ENCODE assay signal across 25 mouse cellular contexts in genomic region chr12:30885891-30886290, GRCm38 (mm10). TPM values are rescaled to one million over a fixed set of nuclear protein-coding genes. Genes with fewer than 3 reads are reported as not detected.
DNase-seq lines count a peak whose midpoint lies in the region; ATAC-seq and TF ChIP-seq lines count a peak whose summit lies in the region.
"Had no signal": no experiment of that assay in that cellular context is flagged by ENCODE, and none has a peak within 500 bp of the region (broad histone marks: within the 10 kb centered on the region; RNA-seq: fewer than 3 reads in every experiment).

No protein-coding gene starts in this region.

- H3K36me3 ChIP-seq in heart, embryonic 11.5 days (ENCODE audit: control insufficient read depth, insufficient read depth, low read length): no peaks in the 10 kb centered on the region
- H3K36me3 ChIP-seq: forebrain, embryonic 10.5 days; heart, embryonic 15.5 days; hindbrain, embryonic 13.5 days; limb, embryonic 12.5 days; liver, embryonic 12.5 days; neural tube, embryonic 15.5 days had no signal

- no peak overlapping the region for H3K9ac ChIP-seq in heart, embryonic 11.5 days (ENCODE audit: low read depth, low read length)
- H3K9ac ChIP-seq: forebrain, postnatal 0 days; heart, embryonic 15.5 days; hindbrain, embryonic 13.5 days; limb, embryonic 12.5 days; liver, embryonic 12.5 days; neural tube, embryonic 15.5 days had no signal

- H3K4me3 ChIP-seq in heart, embryonic 11.5 days (ENCODE audit: low read depth, low read length): no peak overlapping the region
- peak overlapping the region; percentile 30 for H3K4me3 ChIP-seq in gastrocnemius, adult 2 months
- H3K4me3 ChIP-seq: heart, embryonic 15.5 days; liver, embryonic 12.5 days; megakaryocyte, embryonic 14.5 days had no signal

- no peaks in the 10 kb centered on the region for H3K9me3 ChIP-seq in heart, embryonic 11.5 days (replicated peaks; ENCODE audit: control insufficient read depth, low read length)
- H3K9me3 ChIP-seq: forebrain, embryonic 10.5 days; heart, embryonic 15.5 days; hindbrain, embryonic 13.5 days; limb, embryonic 12.5 days; liver, embryonic 12.5 days; neural tube, embryonic 15.5 days had no signal

- ATAC-seq in heart, embryonic 11.5 days (replicated peaks; ENCODE audit: insufficient number of reproducible peaks, low FRiP score, low TSS enrichment): no peak
- ATAC-seq: activated CD4-positive, CD25-positive, alpha-beta regulatory T cell, adult 4 months; CD4-positive, CD25-positive, alpha-beta regulatory T cell, adult 4 months; forebrain, postnatal 0 days; liver, embryonic 12.5 days; midbrain, embryonic 16.5 days had no signal

- no peak overlapping the region for H3K27ac ChIP-seq in heart, embryonic 11.5 days (ENCODE audit: low read depth, low read length)
- no peak overlapping the region for H3K27ac ChIP-seq in gastrocnemius, adult 2 months
- H3K27ac ChIP-seq: forebrain, embryonic 10.5 days; heart, embryonic 15.5 days; hindbrain, embryonic 13.5 days; limb, embryonic 12.5 days; liver, embryonic 12.5 days; neural tube, embryonic 15.5 days had no signal

- peak; percentile 48 for DNase-seq in adrenal gland, postnatal 10 days
- no peak for DNase-seq in adrenal gland, adult 8-10 months
- DNase-seq in heart, adult 9 months (ENCODE audit: low spot score in 2 of 2): peak; percentile 35 to 44
- DNase-seq in gastrocnemius, adult 2 months: peak; percentile 54
- peak; percentile 50 for DNase-seq in skeletal muscle tissue, adult 2 months (ENCODE audit: low read depth, low spot score)
- DNase-seq in embryo, embryonic 9.5 days (ENCODE audit: extremely low spot score): no peak
- DNase-seq: cerebellum, adult 11 months; cerebellum, postnatal 10 days; forebrain, postnatal 0 days; kidney, adult 9 months; kidney, postnatal 36 days; lung, adult 2 months; thymus, adult 2 months had no signal

- TF ChIP-seq CTCF in gastrocnemius, adult 2 months (IDR thresholded peaks at IDR 0.05): no peak

- 70% methylated on average over 6 of the region's 6 CpGs for WGBS in heart, embryonic 11.5 days (ENCODE audit: insufficient replicate concordance)

- H3K4me2 ChIP-seq in heart, embryonic 11.5 days: no peak overlapping the region
- H3K4me2 ChIP-seq: heart, embryonic 15.5 days; hindbrain, embryonic 13.5 days; liver, embryonic 12.5 days had no signal

- peaks cover 58% of the 10 kb centered on the region for H3K27me3 ChIP-seq in heart, embryonic 11.5 days (ENCODE audit: control insufficient read depth, insufficient read depth, low read length)

- H3K4me1 ChIP-seq in heart, embryonic 11.5 days (ENCODE audit: control insufficient read depth, insufficient read depth, low read length): no peaks in the 10 kb centered on the region

- intact Hi-C loops in gastrocnemius, adult 2 months (cut with DNase I): no loop called here

RNA-seq across cellular contexts. Expression of gene Alkal2, which starts 1.8 kb away (rescaled TPM):
- under 1 TPM; 0.58 to 0.96 TPM for total RNA-seq in adrenal gland, postnatal 10 days (2021)
- total RNA-seq in adrenal gland, adult 8-10 months (2022): under 1 TPM in 1 of 4 experiments, not detected in 3; 0.17 TPM
- polyA plus RNA-seq in heart, embryonic 11.5 days (2014; fragmentation: Nextera tagmentation; extraction: Ambion mirVana): 0.26 TPM in 1 of 2 replicates, not detected in the other
- total RNA-seq in gastrocnemius, adult 2 months (2021): 1 to 10 TPM in 1 of 2 experiments, under 1 TPM in 1; 0.59 to 1.6 TPM
- total RNA-seq: ES-E14 had no signal
- polyA plus RNA-seq: activated CD4-positive, CD25-positive, alpha-beta regulatory T cell, adult 4 months; CD4-positive, CD25-positive, alpha-beta regulatory T cell, adult 4 months; hindbrain, embryonic 13.5 days; liver, embryonic 12.5 days had no signal

RNA-seq across cellular contexts. Expression of gene Acp1, which starts 25.5 kb away (rescaled TPM):
- total RNA-seq in adrenal gland, postnatal 10 days (2021): 10 to 100 TPM; 62.3 to 65.5 TPM
- total RNA-seq in adrenal gland, adult 8-10 months (2022): 10 to 100 TPM; 58.7 to 73.5 (median 59.3) TPM
- 135 and 149 TPM in 2 replicates for polyA plus RNA-seq in heart, embryonic 11.5 days (2014; fragmentation: Nextera tagmentation; extraction: Ambion mirVana)
- 10 to 100 TPM; 34.8 to 37.6 TPM for total RNA-seq in gastrocnemius, adult 2 months (2021)

RNA-seq across cellular contexts. Expression of gene Sh3yl1, which starts 25.6 kb away (rescaled TPM):
- total RNA-seq in adrenal gland, postnatal 10 days (2021): 1 to 10 TPM; 4.8 to 5.8 TPM
- 1 to 10 TPM; 3.1 to 4.1 (median 3.8) TPM for total RNA-seq in adrenal gland, adult 8-10 months (2022)
- 11.7 and 13.0 TPM in 2 replicates for polyA plus RNA-seq in heart, embryonic 11.5 days (2014; fragmentation: Nextera tagmentation; extraction: Ambion mirVana)
- total RNA-seq in gastrocnemius, adult 2 months (2021): under 1 TPM; 0.84 to 0.89 TPM

Comparison
In these comparisons a context has a peak if more than half of its experiments do, and no peak if none do; other contexts are left out.
1. DNase-seq: peak in adrenal gland, postnatal 10 days (single experiment), heart, adult 9 months (2 of 2), gastrocnemius, adult 2 months (single experiment) and skeletal muscle tissue, adult 2 months (single experiment); none in adrenal gland, adult 8-10 months (single experiment) and embryo, embryonic 9.5 days (single experiment).